Mouse (Mus musculus) liver, adult 2 months (tissue): ENCODE data around the gene Inka2.

Experiments used
- CTCF ChIP-seq: fragments of 200-500 bp; IDR thresholded peaks from 2 replicates; pipeline ENCODE4 v1.5.1; 2011; ENCODE audit warnings: low read depth, low read length, control low read depth
- POLR2A ChIP-seq: fragments of 200-500 bp; IDR thresholded peaks from 2 replicates; pipeline ENCODE4 v1.6.1; 2011; ENCODE audit warnings: low read length, control low read depth; ENCODE audit not compliant: insufficient read depth; ENCODE audit errors: extremely low read depth

- no peak for TF ChIP-seq CTCF
- no peak for TF ChIP-seq POLR2A
Measured at GRCm38 (mm10) chr3:105763132-105763851, 58.9 kb downstream of the Inka2 start.
